Mouse (Mus musculus) adrenal gland, postnatal 25 days (tissue): ENCODE data around the gene Gys1. TPM values are rescaled to one million over a fixed set of nuclear protein-coding genes. Genes with fewer than 3 reads are reported as not detected.

ENCODE experiments used
- DNase-seq: peaks from one replicate; pipeline ENCODE4 v3.0.0; 2021; ENCODE audit warnings: mixed read lengths
- total RNA-seq: library from RNA; stranded (reverse); gene quantifications from 2 replicates; pipeline ENCODE4 v1.2.3, GENCODE M21; 2021

Gene Gys1
- total RNA-seq, 1 experiment from 2014 or later, result 39.4 TPM

DNA sequence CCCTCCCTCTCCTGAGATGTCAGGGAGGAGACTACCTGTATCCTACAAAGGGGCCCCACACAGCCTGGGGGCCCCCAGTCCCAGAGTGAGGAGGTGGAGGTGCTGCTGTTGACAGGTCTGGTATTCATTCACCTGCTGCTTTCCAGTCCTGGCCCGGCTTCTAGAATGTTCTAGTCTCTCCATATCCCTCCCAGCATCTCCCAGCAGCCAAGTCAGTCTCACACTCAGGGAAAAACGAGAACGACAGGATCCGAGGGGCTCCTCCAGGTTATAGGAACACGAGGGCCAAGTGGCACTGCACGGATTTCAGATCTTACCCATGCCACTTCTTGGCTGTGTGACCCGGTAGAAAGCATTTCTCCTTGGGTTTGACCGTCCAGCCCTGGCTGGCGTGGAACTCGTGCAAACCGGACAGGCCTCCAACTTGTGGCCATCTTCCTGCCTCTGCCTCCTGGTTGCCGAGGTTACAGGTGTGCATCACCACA, 19.9 kb upstream of the Gys1 start:
- no peak for DNase-seq

DNA sequence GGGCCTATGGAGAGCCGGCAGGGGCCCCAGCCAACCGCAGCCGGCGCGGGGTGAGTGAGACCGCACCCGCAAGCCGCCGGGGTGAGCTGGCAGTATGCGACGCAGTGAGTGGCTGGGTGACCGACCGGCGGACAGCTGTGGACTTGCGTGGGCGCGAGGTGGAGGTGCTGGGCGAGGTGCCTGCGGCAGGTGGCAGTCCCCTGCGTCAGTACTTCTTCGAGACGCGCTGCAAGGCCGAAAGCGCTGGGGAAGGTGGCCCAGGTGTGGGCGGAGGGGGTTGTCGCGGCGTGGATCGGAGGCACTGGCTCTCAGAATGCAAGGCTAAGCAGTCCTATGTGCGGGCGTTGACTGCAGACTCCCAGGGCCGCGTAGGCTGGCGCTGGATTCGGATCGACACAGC, 19.0 kb upstream of the Gys1 start:
- DNase-seq, result no peak

DNA sequence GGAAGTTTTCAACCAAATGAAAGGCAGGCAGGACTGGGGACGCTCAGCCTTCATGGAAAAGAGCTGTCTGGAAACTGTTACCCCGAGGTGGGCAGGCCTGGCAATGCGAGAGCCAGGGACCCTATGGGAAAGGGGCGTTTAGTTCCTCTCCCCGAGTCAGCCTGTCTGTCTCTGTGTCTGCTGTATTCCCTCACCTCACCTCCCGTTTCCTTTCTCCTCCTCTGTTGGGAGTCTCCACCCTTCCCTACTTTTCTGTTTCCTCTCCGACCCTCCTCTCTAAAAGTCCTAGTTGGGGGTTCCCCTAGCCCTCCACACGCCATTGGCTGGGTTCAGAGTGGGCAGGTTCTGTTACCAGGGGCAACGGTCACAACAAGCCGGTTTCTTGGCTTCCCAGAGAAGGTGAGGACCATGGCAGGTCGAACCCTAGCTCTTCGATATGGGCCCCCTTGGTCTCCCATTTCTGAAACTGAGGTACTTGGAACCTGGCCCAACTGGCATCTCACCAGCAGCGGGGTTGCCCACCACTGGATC, 16.6 kb upstream of the Gys1 start:
- no peak for DNase-seq

DNA sequence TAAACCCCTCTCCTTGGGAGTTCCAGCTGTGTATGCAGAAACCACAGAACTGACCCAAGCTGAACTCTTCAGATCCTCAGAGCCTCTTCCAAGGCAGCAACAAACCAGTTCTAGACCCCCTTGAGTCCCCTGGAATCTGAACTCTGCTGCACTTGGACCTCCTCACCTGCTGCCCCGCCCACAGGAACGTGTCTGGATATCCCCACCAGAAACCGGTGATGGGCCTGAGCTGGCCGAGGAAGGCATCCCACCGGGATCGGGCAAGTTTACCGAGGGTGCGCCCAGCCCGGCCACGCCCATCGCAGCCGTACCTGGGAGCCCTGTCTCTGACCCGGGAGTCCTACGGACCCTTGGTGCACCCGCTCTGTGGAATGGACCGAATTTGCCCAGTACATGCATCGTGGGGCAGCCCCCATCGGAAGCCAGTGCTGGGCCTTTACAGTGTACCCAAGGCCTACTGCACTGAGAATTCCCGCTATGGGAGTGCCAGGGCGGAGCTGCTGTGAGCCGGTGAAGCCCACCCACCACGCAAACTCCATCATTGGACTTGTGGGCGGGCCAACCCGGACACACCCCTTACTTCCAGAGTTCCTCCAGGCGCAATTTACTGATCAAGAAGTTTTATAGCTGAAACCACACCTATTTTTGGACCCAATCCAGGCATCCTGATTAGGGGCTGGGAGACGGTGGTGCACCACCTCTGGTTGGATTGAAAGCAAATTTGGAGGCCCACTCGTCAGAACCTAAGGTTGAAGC, 14.6 kb upstream of the Gys1 start:
- no peak for DNase-seq

DNA sequence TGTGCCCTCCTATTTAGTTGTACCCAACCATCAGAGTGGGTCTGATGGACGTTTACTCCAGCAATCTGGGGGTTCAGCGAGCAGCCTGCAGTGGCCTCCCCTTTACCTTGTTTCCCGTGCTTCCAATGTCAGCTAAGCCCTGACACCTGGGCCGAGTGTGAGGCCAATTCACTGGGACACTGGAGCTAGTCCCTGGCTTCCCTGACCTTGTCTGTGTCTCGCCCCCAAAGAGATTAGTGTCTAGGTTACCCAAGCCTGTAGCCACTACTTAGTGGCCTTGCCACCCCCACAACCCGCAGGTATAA, 14.1 kb upstream of the Gys1 start, which contains the start of gene Lhb:
TSS of gene Lhb (plus strand) at position 206 of the 305 bp plus-strand sequence.
- DNase-seq, result no peak

DNA sequence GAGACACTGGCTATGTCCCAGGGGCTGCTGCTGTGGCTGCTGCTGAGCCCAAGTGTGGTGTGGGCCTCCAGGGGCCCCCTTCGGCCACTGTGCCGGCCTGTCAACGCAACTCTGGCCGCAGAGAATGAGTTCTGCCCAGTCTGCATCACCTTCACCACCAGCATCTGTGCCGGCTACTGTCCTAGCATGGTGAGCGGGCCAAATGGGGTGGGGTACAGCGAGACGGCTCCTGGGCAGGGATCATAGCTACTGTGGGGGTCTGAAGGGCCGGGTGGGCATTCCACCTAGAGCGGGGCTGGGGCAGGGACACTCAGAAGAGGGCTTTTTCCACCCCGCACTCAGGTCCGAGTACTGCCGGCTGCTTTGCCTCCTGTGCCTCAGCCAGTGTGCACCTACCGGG, 13.4 kb upstream of the Gys1 start:
- no peak for DNase-seq

DNA sequence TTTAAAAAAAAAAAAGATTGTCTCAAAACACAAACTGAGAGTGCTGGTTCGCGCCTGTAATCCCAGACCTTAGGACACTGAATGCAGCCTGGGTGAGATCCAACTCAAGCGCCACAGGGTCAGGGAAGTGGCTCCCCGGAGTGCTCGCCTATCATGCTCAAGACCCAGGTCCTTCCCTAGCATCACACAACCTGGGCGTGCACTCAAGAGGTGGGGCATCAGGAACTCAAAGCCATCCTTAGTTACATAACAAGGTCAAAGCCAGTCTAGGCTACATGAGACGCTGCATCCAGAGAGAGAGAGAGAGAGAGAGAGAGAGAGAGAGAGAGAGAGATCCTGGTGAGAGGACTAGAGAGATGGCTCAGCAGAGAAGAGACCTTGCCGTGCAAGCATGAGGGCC, 8.1 kb upstream of the Gys1 start:
- no peak for DNase-seq

DNA sequence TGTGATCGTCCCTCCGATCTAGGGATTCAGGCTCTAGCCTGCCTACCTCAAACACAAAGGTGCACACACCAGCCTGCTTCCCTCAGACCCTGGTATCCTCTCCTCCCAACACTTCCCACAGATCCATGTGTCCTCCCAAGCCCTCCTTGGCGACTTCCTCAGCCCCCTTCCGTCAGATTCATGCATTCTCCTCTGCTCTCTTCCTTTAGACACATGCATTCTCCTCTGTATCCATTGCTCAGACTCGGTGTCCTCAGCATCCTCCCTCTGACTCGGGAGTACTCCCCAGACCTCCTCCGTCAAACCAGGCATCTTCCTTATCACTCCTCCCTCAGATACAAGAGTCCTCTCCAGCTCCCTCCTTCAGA, 825 bp upstream of the Gys1 start:
- no peak for DNase-seq

DNA sequence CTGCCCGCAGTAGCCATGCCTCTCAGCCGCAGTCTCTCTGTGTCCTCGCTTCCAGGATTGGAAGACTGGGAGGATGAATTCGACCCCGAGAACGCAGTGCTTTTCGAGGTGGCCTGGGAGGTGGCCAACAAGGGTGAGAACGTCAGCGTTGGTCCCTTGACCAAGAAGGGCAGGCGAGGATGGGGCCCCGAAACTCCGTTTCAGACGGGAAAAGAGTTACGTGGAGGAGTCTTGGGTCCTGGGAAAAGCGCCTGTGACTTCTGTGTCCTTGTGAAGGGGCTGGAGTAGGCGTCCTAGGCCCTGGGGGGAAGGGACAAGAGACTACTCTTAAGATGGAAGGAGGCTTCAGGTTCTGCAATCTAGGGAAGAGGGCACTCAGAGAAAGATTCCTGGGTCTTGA, 394 bp downstream of the Gys1 start:
- DNase-seq, result no peak

DNA sequence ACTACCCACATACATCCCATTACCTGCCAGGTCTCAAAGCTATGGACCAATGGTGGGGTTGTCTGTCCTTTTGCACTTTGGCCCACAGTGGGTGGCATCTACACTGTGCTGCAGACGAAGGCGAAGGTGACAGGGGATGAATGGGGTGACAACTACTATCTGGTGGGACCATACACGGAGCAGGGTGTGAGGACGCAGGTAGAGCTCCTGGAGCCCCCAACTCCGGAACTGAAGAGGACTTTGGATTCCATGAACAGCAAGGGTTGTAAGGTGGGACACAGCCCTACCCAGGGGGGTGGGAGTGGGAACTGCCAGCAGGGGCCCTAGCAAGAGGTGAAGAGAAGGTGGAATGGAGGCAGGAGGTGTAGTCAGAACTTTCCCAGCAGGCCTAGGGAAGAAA, 1.8 kb downstream of the Gys1 start:
- no peak for DNase-seq

DNA sequence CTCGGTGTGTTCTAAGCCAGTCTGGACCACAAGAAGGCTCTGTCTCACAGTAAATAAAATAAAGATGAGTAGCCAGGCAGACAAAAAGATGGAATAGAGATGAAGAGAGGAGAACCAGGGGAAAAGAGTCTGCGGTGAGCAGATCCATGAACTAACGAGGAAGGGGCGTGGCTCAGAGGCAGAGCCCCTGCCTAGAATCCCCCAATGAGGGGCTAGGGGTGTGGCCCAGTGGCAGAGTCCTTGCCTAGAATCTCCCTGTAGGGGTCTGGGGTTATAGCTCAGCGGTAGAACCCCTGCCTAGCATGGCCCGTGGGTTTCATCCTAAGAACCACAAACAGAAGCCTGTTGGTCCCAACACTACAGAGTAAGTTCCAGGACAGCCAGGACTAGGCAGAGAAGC, 2.4 kb downstream of the Gys1 start:
- DNase-seq, result no peak

DNA sequence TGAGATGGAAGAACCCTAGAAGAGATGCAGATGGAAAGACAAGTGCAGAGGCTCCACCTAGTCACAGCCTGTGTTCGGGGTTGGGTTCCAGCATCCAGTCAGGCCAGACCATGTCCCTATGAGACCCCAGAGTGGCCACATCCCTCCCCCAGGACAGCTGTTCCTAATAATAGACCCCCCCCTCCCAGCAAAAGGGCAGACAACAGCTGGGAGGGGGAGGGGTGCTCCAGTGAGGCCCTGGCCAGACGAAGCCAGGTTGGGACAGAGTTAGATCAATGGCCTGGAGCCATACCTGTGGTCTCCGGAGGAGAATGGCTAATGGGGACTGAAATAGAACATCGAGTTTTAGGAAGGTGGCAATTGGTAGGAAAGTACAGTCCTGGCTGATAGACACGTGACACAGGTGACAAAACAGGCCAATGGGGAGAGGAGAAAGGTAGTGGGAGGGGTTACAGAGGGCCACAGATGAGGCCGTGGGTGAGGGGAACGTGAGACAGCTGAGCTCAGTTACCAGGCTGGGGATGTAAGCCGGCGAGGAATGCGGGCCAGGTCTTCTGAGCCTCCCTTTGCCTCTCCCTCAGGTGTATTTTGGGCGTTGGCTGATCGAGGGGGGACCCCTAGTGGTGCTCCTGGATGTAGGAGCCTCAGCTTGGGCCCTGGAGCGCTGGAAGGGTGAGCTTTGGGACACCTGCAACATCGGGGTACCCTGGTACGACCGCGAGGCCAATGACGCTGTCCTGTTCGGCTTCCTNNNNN, 3.1 kb downstream of the Gys1 start, which contains the start of gene Ruvbl2:
TSS of gene Ruvbl2 (minus strand) at position 576 of the 756 bp plus-strand sequence.
- no peak for DNase-seq

DNA sequence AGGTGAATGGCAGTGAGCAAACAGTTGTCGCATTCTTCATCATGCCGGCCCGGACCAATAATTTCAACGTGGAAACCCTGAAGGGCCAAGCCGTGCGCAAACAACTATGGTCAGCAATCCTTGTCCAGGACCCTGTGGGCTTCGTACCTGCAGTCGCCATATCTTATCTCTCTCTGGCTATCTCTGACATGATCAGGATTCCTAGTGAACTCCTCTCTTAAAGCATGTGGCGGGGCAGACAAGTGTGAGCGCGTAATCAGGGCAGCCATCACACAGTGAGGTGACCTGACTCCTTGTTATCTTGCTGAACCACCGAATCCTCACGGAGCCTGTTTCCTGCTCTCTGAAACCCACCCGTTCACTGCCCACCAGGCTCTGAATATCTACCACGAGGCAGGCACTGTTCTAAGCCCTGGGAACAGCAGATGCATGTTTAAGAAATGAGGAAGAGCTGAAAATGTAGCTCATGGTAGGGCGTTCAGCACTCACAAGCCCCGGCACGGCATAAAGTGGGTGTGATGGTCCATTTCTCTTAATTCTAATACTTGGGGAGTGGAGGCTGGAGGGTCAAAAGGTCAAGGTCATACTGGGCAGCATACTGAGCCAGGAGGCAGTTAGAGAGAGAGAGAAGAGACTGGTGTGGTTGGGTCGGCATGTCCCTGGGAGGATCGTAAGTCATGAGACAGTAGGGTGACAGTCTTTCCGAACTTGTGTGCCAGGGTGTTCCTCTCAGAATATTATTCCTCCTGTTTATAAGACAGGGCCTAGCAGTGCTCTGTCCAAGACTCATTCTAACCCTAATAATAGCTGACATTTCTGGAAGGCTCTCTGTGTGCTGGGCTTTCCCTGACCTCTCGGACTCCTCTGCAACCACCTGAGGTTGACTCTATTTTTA, 9.1 kb downstream of the Gys1 start:
- DNase-seq, result no peak

DNA sequence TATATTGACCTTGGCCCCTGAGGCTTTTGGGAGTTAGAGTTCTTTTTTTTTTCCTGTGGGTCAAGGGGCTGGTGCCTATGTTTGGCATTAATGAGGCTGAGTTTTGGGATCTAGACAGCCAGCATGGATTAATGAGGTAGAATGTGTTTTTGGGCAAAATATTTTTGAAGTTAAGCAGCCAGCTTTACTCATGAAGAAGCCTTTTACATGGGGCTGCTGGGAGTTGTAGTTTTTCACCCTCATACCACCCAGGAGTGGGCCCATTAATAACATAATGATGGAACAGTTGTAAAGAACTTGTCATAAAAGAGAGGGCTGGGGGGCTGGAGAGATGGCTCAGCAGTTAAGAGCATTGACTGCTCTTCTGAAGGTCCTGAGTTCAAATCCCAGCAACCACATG, 11.9 kb downstream of the Gys1 start:
- DNase-seq, result no peak

DNA sequence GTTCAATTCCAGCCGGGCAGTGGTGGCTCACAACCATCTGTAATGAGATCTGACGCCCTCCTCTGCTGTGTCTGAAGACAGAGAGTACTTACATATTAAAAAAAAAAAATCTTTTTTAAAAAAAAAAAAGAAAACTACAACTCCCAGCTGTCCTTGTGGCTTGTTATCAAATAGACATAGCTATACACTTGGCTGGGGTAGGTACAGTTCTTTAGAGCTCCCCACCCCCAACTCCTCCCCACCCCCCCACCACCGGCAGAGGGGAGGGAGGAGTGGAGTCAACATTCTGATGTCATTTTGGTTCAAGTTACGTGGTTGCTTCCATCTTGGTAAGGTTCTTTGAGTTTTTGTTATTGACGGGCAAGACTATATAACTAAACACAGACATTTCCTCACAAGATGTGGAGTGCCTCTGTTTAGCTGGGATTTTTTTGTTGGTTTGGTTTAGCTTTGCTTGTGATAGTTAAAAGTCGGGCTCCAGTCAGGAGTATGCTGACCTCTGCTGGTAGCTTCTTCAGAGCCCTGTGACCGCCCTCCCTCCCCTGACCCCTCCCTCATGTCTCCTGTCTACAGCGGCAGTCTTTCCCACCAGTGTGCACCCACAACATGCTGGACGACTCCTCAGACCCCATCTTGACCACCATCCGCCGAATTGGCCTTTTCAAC, 12.8 kb downstream of the Gys1 start:
- no peak for DNase-seq

DNA sequence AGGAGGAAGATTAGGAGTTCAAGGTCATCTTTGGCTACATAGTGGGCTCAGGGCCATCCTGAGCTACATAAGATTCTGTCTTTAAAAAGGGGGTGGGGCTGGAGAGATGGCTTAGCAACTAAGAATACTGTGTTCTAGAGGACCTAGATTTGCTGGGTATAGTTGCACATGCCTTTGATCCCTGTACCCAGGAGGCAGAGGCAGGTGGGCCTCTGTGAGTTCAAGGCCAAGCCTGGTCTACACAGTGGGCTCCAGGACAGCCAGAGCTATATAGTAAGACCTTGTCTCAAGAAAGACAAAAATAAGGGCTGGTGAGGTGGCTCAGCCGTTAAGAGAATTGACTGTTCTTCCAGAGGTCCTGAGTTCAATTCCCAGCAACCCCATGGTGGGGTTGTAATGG, 15.3 kb downstream of the Gys1 start:
- DNase-seq, result no peak

DNA sequence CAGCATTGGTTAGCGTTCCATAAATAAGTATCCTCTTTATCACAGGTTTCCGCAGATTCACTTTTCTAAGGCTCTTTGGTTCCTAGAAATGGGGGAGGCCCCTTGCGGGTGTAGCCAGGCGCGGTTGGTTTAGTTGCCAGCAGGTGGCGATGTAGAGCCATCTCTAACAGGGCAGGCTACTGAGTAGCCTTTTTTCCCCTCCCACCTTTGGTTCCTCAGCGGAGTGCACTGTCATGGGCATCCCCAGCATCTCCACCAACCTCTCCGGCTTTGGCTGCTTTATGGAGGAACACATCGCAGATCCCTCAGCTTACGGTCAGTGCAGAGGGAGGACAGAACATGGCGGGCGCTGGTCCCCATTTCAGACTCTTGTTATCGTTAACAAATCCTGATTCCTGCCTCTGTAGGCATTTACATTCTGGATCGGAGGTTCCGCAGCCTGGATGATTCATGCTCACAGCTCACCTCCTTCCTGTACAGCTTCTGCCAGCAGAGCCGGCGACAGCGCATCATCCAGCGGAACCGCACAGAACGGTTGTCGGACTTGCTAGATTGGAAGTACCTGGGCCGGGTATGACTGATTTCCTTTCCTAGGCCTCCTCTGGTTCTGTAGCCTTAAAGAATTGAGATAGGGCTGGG, 16.8 kb downstream of the Gys1 start:
- peak; percentile 87 for DNase-seq

DNA sequence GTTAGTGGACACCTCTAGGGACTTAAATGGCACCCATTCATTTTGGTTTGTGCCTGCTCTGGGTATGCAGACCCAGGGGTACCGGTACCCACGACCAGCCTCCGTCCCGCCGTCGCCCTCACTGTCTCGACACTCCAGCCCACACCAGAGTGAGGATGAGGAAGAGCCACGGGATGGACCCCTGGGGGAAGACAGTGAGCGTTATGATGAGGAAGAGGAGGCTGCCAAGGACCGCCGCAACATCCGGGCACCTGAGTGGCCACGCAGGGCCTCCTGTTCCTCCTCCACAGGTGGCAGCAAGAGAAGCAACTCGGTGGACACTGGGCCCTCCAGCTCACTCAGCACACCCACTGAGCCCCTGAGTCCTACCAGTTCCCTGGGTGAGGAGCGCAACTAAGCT, 20.3 kb downstream of the Gys1 start:
- no peak for DNase-seq

DNA sequence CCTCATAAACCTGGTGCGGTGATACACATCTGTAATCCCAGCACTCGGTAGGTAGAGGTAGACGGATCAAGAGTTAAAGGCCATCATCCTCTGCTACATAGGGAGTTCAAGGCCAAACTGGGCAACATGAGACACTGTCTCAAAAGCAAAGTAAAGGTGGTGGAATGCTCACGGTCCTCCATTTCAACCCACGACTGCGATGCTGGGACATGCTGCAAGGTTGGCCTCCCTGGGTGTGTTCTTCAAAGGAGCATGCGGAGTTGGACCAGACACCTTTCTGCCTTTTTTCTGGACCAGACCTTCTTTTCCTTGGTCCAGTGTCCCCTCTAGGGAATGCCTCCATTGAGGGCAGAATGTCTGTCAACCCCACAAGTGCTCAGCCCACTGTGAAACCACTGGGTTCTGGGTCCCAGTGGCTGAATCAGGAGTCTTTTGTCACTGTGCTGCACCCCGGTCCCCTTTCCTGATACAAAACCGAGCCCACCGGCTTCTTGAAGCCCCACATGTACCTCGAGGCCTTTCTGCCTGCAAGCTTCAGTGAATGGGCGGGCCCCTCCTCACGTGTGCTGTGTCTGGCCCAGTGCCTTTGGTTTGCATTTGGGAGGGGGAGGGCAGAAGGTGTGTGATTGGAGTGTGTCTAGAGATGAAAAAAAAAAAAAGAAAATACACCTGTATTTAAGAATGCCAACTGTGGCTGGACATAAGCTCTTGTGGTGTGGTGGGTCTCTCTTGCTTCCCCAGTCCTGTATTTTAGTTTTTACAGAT, 21.5 kb downstream of the Gys1 start:
- no peak for DNase-seq

DNA sequence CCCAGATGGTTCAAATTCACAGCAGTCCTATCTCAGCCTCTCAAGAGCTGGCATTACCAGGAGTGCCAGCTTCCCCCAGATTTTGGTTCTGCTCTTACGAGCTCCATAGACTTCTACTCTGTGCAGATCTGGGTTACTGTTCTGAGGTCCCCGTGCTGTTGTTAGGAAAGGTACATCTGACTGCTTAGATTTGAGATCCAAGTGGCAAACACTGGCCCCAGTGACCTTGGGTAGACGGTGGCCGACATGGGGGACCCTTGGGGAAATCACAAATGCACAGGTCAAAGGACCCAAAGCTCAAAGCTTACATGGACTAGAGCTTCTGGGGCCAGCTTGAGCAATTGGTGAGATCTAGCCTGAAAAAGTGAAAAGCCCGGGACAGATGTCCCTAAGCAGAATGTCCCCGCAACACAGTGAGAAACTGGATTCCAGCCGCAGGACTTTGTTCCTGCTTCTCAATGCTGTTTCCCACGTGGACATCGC, 22.1 kb downstream of the Gys1 start:
- DNase-seq, result no peak
